Mouse (Mus musculus) neural tube, embryonic 15.5 days (tissue): ENCODE data around the gene Avp. TPM values are rescaled to one million over a fixed set of nuclear protein-coding genes. Genes with fewer than 3 reads are reported as not detected.

ENCODE experiments used
- ATAC-seq: fragments of 200-750 bp; cut with Nextera tagmentation; 2 replicates; pipeline ENCODE4 v1.8.0; 2017; ENCODE audit warnings: mild to moderate bottlenecking, moderate TSS enrichment, moderate library complexity; ENCODE audit not compliant: low FRiP score
- H3K27ac ChIP-seq: fragments of 300-500 bp; sonication (generic); replicated peaks from 2 replicates; pipeline ENCODE4 v1.5.1; 2015; ENCODE audit warnings: mild to moderate bottlenecking, inconsistent platforms
- H3K27me3 ChIP-seq: fragments of 300-500 bp; sonication (generic); replicated peaks from 2 replicates; pipeline ENCODE4 v1.6.1; 2015; ENCODE audit warnings: inconsistent platforms
- H3K36me3 ChIP-seq: fragments of 300-500 bp; sonication (generic); 2 replicates; pipeline ENCODE4 v1.6.1; 2015; ENCODE audit warnings: inconsistent platforms
- H3K4me1 ChIP-seq: fragments of 300-500 bp; sonication (generic); 2 replicates; pipeline ENCODE4 v1.6.1; 2015; ENCODE audit warnings: inconsistent platforms
- H3K4me2 ChIP-seq: fragments of 300-500 bp; sonication (generic); 2 replicates; pipeline ENCODE4 v1.6.1; 2015; ENCODE audit warnings: inconsistent platforms, mild to moderate bottlenecking, moderate library complexity
- H3K4me3 ChIP-seq: fragments of 300-500 bp; sonication (generic); replicated peaks from 2 replicates; pipeline ENCODE4 v1.5.1; 2015; ENCODE audit warnings: mild to moderate bottlenecking, inconsistent platforms
- H3K9ac ChIP-seq: fragments of 300-500 bp; sonication (generic); replicated peaks from 2 replicates; pipeline ENCODE4 v1.6.1; 2015; ENCODE audit warnings: mild to moderate bottlenecking, inconsistent platforms
- H3K9me3 ChIP-seq: fragments of 300-500 bp; sonication (generic); replicated peaks from 2 replicates; pipeline ENCODE4 v1.6.1; 2016; ENCODE audit warnings: inconsistent platforms
- WGBS: fragments of 180-500 bp; shearing (Covaris S2); methylation state at CpG from one replicate; pipeline ENCODE4 v1.1.7; 2015; ENCODE audit warnings: mixed read lengths; 5-methylcytosine and 5-hydroxymethylcytosine counted together
- polyA plus RNA-seq: library from polyadenylated mRNA; unstranded; fragments of >200 nt; fragmentation: Nextera tagmentation; extraction: Ambion mirVana; gene quantifications from 2 replicates; pipeline ENCODE4 v1.2.1, GENCODE M21; 2015

Avp gene
- polyA plus RNA-seq, 1 experiment from 2014 or later, result not detected

DNA sequence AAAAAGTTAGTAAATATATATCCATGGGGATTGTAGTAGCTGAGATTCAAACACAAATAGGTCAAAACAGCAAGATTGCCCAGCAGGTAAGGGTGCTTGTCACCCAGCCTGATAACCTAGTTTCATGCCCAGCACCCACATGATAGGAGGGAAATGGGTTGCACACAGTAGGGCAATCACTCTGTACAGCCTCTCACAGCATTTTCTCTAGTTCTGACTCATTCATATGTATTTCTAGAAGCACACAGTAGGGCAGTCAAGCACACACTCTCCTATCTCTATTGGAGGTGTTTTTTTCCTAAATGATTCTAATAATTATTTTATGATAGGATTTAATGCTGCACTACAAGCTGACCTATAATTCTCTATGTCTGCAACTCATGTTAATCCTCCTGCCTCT, 12.4 kb downstream of the Avp start:
- Histone ChIP-seq H3K27me3 (peaks cover 5% of the 10 kb centered on the region), H3K4me1 (peaks cover 12% of the 10 kb centered on the region), H3K9me3 (no peaks in the 10 kb centered on the region), H3K36me3 (peaks cover 23% of the 10 kb centered on the region), H3K4me2 (no peak overlapping the region), H3K9ac (no peak overlapping the region), H3K4me3 (no peak overlapping the region), H3K27ac (no peak overlapping the region)
- ATAC-seq, result no peak

DNA sequence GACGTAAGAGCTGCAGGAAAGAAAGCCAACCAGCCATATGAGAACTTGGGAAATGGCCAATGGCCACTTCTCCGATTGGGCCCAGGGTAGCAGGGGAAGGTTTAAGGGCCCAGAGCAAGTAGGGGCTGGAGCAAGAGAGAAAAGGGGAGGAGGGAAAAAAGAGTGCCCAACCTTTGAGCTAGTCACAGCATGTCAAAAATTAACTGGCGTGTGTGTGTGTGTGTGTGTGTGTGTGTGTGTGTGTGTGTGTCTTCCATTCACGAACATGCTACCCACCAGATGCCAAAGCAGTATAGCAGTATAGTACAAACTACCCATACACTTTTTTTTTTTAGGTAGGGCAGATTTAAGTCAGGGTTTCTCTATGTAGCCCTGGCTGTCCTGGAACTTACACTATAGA, 13.4 kb downstream of the Avp start:
- WGBS, result 77% methylated on average over 4 of the region's 4 CpGs
- H3K36me3 ChIP-seq, result peaks cover 23% of the 10 kb centered on the region
- H3K27ac ChIP-seq, result no peak overlapping the region
- H3K4me1 ChIP-seq, result peaks cover 20% of the 10 kb centered on the region
- H3K9me3 ChIP-seq, result no peaks in the 10 kb centered on the region
- 0 out of 2 replicates have a peak, but pooled peaks cover 2% of the 10 kb centered on the region for H3K27me3 ChIP-seq
- no peak overlapping the region for H3K9ac ChIP-seq
- ATAC-seq, result no peak
- no peak overlapping the region for H3K4me3 ChIP-seq
- H3K4me2 ChIP-seq, result no peak overlapping the region

DNA sequence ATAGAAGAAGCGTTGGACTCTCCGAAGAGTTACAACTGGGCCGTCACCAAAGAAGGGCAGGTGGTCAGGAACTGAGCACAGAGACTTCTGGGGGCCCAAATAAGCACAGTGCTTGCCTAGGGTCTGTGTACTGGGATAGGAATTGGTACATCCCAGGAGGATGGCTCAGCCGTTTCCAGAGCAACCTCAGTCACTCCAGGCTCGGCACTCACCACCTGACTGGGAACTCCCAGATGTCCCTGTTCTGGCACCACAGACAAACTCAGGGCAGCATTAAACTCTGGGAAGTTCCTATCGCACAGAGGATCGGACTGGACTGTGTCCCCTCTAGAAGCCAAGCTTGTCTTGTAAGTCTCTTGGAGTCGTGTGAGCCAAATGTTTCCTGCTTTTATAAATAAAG, 17.4 kb downstream of the Avp start:
- peaks cover 30% of the 10 kb centered on the region for H3K4me1 ChIP-seq
- ATAC-seq, result no peak

DNA sequence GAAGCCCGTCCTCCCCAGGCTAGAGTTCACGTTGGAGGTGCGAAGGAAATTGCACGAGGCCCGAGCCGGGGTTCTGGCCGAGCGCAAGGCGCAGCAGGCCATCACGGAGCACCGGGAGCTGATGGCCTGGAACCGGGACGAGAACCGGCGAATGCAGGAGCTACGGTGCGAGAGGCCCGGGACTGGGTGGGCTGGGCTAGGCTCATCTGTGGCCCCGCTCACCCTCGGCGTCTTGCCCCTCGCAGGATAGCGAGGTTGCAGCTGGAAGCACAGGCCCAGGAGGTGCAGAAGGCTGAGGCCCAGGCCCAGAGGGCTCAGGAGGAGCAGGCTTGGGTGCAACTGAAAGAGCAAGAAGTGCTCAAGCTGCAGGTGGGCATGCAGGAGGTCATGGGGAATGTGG, 18.3 kb downstream of the Avp start:
- peak overlapping the region; percentile 92 for H3K4me2 ChIP-seq
- peaks cover 30% of the 10 kb centered on the region for H3K4me1 ChIP-seq
- no peaks in the 10 kb centered on the region for H3K27me3 ChIP-seq
- H3K36me3 ChIP-seq, result peaks cover 23% of the 10 kb centered on the region
- ATAC-seq, result peak; percentile 47; the same call in 1 of the 2 replicates
- peak overlapping the region; percentile 96 for H3K4me3 ChIP-seq
- no peaks in the 10 kb centered on the region for H3K9me3 ChIP-seq
- WGBS, result under 1% methylated on average over 23 of the region's 23 CpGs
- H3K9ac ChIP-seq, result peak overlapping the region; percentile 88
- H3K27ac ChIP-seq, result peak overlapping the region; percentile 77; the same call in 1 of the 2 replicates

More for the DNA sequence above, 17.4 kb downstream of the Avp start:
- H3K36me3 ChIP-seq, result peaks cover 23% of the 10 kb centered on the region
- H3K9me3 ChIP-seq, result no peaks in the 10 kb centered on the region
- peak overlapping the region; percentile 88 for H3K9ac ChIP-seq
- H3K4me3 ChIP-seq, result peak overlapping the region; percentile 96
- peak overlapping the region; percentile 92 for H3K4me2 ChIP-seq
- WGBS, result 81% methylated on average over 8 of the region's 8 CpGs
- no peak overlapping the region for H3K27ac ChIP-seq
- no peaks in the 10 kb centered on the region for H3K27me3 ChIP-seq

DNA sequence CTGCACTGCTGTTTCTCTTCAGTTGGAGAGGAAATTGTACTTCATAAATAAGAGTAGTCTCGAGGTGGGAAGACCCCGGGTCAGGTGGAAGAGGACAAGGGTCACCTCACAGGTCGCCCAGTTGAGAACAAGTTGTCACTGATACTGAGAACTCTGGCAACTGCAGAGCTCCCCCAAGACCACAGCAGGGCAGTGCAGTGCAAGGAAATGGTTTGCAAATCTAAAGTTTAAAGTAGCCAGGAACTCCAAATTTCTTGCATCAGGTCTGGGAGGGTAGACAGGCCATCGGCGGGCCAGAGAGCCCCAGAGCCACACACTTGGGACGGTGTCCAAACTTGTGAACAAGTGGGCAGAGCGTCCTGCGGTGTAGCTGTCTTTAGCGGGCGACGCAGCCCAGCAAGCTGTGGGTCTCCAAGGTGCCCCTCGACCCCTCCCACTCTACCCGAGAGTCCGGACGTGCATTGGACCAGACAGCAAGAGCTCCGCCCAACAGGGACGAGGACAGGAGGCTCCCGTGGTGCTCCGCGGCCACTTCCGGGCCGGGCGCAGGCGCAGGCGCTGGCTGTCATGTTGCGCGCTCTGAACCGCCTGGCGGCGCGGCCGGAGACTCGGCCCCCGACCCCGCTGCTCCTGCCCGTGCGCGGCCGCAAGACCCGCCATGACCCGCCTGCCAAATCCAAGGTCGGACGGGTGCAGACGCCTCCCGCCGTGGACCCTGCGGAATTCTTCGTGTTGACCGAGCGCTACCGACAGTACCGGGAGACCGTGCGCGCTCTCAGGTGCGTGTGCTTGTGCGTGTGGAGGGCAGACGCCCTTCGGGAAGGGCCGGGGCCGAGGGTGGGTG, 18.9 kb downstream of the Avp start, which contains the start of gene Mrps26:
Gene Mrps26, plus strand, starts transcription at position 531 of the 844 bp plus-strand sequence.
- peak within 1 kb of the TSS; percentile 96 for H3K4me3 ChIP-seq
- no peaks in the 10 kb centered on the region for H3K27me3 ChIP-seq
- H3K9me3 ChIP-seq, result no peaks in the 10 kb centered on the region
- ATAC-seq, result peak; percentile 99
- peak within 1 kb of the TSS; percentile 88 for H3K9ac ChIP-seq
- peak within 1 kb of the TSS; percentile 77 for H3K27ac ChIP-seq
- peaks cover 30% of the 10 kb centered on the region for H3K4me1 ChIP-seq
- WGBS, result under 1% methylated on average over 61 of the region's 61 CpGs
- H3K36me3 ChIP-seq, result peaks cover 23% of the 10 kb centered on the region
- H3K4me2 ChIP-seq, result peak within 1 kb of the TSS; percentile 92

DNA sequence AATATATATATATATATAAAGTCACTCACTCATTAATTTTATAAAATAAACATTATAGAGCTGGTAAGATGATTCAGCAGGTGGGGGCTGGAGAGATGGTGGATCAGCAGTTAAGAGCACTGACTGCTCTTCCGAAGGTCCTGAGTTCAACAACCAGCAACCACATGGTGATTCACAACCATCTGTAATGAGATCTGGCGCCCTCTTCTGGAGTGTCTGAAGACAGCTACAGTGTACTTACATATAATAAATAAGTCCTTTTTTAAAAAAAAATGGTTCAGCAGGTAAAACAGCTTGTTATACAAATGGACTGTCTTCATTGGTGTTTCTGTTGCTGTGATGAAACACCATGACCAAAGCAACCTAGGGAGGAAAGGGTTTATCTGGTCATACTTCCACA, 24.3 kb downstream of the Avp start:
- H3K9me3 ChIP-seq, result no peaks in the 10 kb centered on the region
- H3K27ac ChIP-seq, result no peak overlapping the region
- peaks cover 6% of the 10 kb centered on the region for H3K4me1 ChIP-seq
- H3K4me3 ChIP-seq, result no peak overlapping the region
- H3K36me3 ChIP-seq, result peaks cover 50% of the 10 kb centered on the region
- no peak for ATAC-seq
- 70% methylated on average over 2 of the region's 2 CpGs for WGBS
- no peaks in the 10 kb centered on the region for H3K27me3 ChIP-seq
- H3K9ac ChIP-seq, result no peak overlapping the region
- no peak overlapping the region for H3K4me2 ChIP-seq

DNA sequence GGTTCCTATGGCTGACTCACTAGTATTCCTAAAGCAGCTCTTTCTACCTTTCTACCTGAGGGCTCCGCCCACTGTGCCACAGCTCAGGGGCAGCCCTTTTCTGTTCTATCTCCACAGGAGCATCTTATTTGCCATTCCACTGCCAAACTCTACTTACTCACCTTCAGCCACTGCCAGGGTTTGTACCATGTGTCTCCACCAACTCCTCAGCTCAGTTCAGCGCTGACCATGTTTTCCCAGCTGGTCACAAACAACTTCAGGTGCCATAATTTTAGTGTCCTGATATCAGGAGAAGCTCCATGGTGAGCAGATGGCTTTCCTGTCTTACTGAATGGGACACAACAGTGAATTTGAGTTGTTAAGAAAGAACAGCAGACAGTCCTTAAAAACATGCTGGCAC, 24.9 kb downstream of the Avp start:
- H3K4me3 ChIP-seq, result no peak overlapping the region
- H3K36me3 ChIP-seq, result peaks cover 56% of the 10 kb centered on the region
- H3K27me3 ChIP-seq, result no peaks in the 10 kb centered on the region
- peaks cover under 1% of the 10 kb centered on the region; the same call in 1 of the 2 replicates for H3K4me1 ChIP-seq
- H3K27ac ChIP-seq, result no peak overlapping the region
- no peak for ATAC-seq
- H3K4me2 ChIP-seq, result no peak overlapping the region
- no peak overlapping the region for H3K9ac ChIP-seq
- 97% methylated on average over 2 of the region's 2 CpGs for WGBS
- H3K9me3 ChIP-seq, result no peaks in the 10 kb centered on the region

DNA sequence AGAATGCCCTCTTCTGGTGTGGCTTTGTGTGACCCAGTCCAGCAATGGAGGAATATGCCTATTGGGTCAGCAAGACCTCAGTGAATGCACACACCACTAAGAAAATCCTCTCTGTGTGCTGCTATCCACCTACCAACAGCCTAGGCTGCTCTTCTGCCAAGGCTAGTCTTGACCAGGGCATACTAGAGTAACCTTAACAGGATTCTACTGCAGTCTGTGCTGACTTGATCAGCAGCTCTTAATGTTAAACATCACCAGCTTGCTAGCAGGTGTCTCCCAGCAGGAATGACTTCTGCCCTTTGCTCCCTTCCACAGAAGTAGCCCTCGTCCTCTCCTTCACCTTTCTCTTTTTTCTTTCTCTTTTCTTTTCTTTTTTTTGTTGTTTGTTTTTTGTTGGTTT, 26.1 kb downstream of the Avp start:
- Histone ChIP-seq H3K36me3 (peaks cover 68% of the 10 kb centered on the region), H3K27me3 (no peaks in the 10 kb centered on the region), H3K9ac (no peak overlapping the region), H3K27ac (no peak overlapping the region), H3K4me1 (no peaks in the 10 kb centered on the region), H3K4me3 (no peak overlapping the region), H3K4me2 (no peak overlapping the region), H3K9me3 (no peaks in the 10 kb centered on the region)
- no peak for ATAC-seq
- WGBS, result 87% methylated on average over 1 of the region's 1 CpGs

DNA sequence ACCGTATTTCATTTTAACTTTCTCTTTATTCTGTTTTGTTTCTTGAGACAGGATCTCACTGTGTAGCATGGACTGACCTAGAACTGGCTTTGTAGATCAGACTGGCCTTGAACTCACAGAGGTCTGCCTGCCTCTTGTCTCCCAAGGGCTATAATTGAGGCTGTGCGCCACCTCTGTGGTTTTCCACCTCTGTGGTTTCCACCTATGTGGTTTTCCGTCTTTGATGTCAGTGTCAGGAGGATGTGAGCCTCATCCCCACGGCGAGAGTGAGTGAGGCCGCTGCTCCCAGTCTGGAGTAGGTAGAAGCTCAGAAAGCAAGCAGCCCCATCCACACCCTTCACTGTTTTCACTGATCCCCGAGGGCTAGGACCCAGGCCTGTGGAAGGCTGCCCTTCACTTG, 27.5 kb downstream of the Avp start:
- 92% methylated on average over 7 of the region's 7 CpGs for WGBS
- no peaks in the 10 kb centered on the region for H3K9me3 ChIP-seq
- H3K27me3 ChIP-seq, result no peaks in the 10 kb centered on the region
- ATAC-seq, result no peak
- H3K4me3 ChIP-seq, result no peak overlapping the region
- H3K4me2 ChIP-seq, result no peak overlapping the region
- H3K27ac ChIP-seq, result no peak overlapping the region
- H3K36me3 ChIP-seq, result peaks cover 82% of the 10 kb centered on the region
- H3K4me1 ChIP-seq, result no peaks in the 10 kb centered on the region
- H3K9ac ChIP-seq, result no peak overlapping the region

DNA sequence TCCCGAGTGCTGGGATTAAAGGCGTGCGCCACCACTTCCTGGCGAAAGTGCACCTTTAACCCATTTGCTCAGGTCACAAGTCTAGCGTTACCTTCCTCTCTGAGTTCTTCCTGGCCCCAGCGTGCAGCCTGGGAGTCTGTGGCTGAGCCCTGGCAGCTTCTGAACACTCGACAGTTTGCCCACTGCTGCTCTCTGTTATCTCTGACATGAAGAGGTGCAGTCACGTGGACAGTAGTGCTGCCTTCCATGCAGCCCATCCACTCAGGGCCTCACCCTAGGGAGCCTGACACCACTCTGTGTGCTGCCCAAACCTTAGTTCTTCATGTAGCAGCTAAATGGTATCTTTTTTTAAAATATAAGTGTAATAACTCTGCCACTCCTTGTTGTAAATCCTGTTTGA, 35.4 kb downstream of the Avp start:
- no peak overlapping the region for H3K4me3 ChIP-seq
- WGBS, result 95% methylated on average over 8 of the region's 8 CpGs
- H3K27me3 ChIP-seq, result no peaks in the 10 kb centered on the region
- H3K4me1 ChIP-seq, result no peaks in the 10 kb centered on the region
- H3K27ac ChIP-seq, result no peak overlapping the region
- no peak overlapping the region for H3K4me2 ChIP-seq
- no peak for ATAC-seq
- no peaks in the 10 kb centered on the region for H3K9me3 ChIP-seq
- H3K9ac ChIP-seq, result no peak overlapping the region
- H3K36me3 ChIP-seq, result peaks cover 97% of the 10 kb centered on the region

DNA sequence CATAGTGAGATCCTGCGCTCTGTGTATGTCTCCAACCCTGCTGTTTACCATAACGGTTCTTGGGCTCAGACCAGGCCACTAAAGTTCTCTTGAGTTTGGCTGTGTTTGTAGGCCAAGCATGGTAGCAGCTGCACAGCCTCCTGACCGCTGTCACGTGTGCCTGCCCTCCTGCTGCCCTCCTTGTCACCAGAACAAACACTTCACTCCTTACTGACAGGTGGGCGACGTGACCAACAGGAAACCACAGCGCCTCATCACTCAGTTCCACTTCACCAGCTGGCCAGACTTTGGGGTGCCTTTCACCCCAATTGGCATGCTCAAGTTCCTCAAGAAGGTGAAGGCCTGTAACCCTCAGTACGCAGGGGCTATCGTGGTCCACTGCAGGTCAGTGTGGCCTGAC, 42.1 kb downstream of the Avp start:
- Histone ChIP-seq H3K9me3 (no peaks in the 10 kb centered on the region), H3K27ac (no peak overlapping the region), H3K9ac (no peak overlapping the region), H3K27me3 (no peaks in the 10 kb centered on the region), H3K4me1 (no peaks in the 10 kb centered on the region), H3K4me3 (no peak overlapping the region), H3K4me2 (no peak overlapping the region), H3K36me3 (peaks cover 93% of the 10 kb centered on the region)
- no peak for ATAC-seq
- 88% methylated on average over 9 of the region's 9 CpGs for WGBS

DNA sequence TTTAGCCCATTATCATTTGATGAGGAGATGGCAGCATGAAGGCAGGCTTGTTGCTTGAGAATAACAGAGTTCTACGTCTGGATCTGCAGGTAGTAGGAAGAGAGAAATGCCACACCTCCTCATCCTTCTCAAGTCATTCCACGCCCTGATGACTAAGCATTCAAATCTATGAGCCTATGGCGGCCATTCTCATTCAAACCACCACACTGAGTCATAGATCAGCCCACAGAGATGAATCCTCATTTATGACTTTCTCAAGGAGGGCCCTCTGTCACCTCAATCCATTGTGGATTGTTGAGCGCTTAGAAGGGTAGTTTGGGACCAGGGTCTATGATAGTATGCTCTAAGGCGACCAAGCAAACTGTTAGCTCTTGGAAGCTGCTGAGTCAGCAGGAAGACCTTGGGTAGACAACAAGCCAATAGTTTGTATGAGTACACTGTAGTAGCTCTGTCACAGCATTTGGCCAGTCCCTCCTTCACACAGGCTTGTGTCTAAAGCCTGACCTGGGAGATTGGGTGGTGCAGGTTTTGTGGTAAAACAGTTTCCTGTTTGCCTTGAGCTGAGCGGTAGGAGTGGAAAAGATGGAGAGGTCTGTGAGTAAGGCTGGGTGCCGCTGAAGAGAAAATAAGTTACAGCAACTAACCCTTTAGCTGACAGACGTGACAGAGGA, 43.3 kb downstream of the Avp start:
- no peaks in the 10 kb centered on the region for H3K27me3 ChIP-seq
- H3K9me3 ChIP-seq, result no peaks in the 10 kb centered on the region
- H3K4me1 ChIP-seq, result no peaks in the 10 kb centered on the region
- peaks cover 92% of the 10 kb centered on the region for H3K36me3 ChIP-seq
- WGBS, result 96% methylated on average over 8 of the region's 8 CpGs
- H3K9ac ChIP-seq, result no peak overlapping the region
- no peak overlapping the region for H3K27ac ChIP-seq
- no peak for ATAC-seq
- H3K4me2 ChIP-seq, result no peak overlapping the region
- H3K4me3 ChIP-seq, result no peak overlapping the region
